Mouse (Mus musculus) thymus, adult 2 months (tissue): ENCODE results near the gene Nsmce1. TPM values are rescaled to one million over a fixed set of nuclear protein-coding genes. Genes with fewer than 3 reads are reported as not detected.
A peak's percentile ranks its signal among the peaks of the same experiment; 100 is the strongest.

ENCODE experiments used
- DNase-seq: peaks from one replicate; pipeline ENCODE4 v3.0.0; 2021
- H3K27ac ChIP-seq: fragments of 200-500 bp; 2 replicates; pipeline ENCODE4 v1.5.1; 2012; ENCODE audit warnings: low read length, control low read depth; ENCODE audit not compliant: control insufficient read depth, insufficient read depth
- H3K27me3 ChIP-seq: fragments of 200-500 bp; 2 replicates; pipeline ENCODE4 v1.6.1; 2012; ENCODE audit warnings: mild to moderate bottlenecking, low read length, moderate library complexity, mixed read lengths; ENCODE audit not compliant: control insufficient read depth, insufficient read depth
- H3K36me3 ChIP-seq: fragments of 200-500 bp; 2 replicates; pipeline ENCODE4 v1.6.1; 2012; ENCODE audit warnings: mild to moderate bottlenecking, low read length, moderate library complexity; ENCODE audit not compliant: control insufficient read depth, insufficient read depth
- H3K4me1 ChIP-seq: fragments of 200-500 bp; replicated peaks from 2 replicates; pipeline ENCODE4 v1.6.1; 2012; ENCODE audit warnings: low read length; ENCODE audit not compliant: control insufficient read depth, insufficient read depth
- H3K4me3 ChIP-seq: fragments of 200-500 bp; 2 replicates; pipeline ENCODE4 v1.5.1; 2012; ENCODE audit warnings: mild to moderate bottlenecking, low read length, control low read depth, moderate library complexity; ENCODE audit not compliant: control insufficient read depth, insufficient read depth
- CTCF ChIP-seq: fragments of 200-500 bp; IDR thresholded peaks from 2 replicates; pipeline ENCODE4 v1.5.1; 2012; ENCODE audit warnings: mild to moderate bottlenecking, control low read depth, low read length, moderate library complexity, borderline replicate concordance; ENCODE audit not compliant: control insufficient read depth, poor library complexity, insufficient read depth; ENCODE audit errors: extremely low read depth
- POLR2A ChIP-seq: fragments of 200-500 bp; IDR thresholded peaks from 2 replicates; pipeline ENCODE4 v1.6.1; 2012; ENCODE audit warnings: mild to moderate bottlenecking, low read length, control low read depth, moderate library complexity; ENCODE audit not compliant: control insufficient read depth, poor library complexity, insufficient read depth; ENCODE audit errors: extremely low read depth
- WGBS: fragments of 180-500 bp; shearing (Covaris S2); methylation state at CpG from one replicate; pipeline ENCODE4 v1.1.7; 2018; 5-methylcytosine and 5-hydroxymethylcytosine counted together
- polyA plus RNA-seq: library from polyadenylated mRNA; depleted of rRNA; stranded (reverse); fragments of >200 nt; gene quantifications from 2 replicates; pipeline ENCODE4 v1.2.3, GENCODE M21; 2012; rRNA removed

Gene Nsmce1
- polyA plus RNA-seq, 1 experiment, result 111 TPM

- WGBS, result 88% methylated on average over 7 of the region's 7 CpGs
- Histone ChIP-seq H3K4me3 (no peak overlapping the region), H3K4me1 (0 out of 2 replicates have a peak, but pooled peaks cover 2% of the 10 kb centered on the region), H3K27me3 (no peaks in the 10 kb centered on the region), H3K36me3 (no peaks in the 10 kb centered on the region), H3K27ac (no peak overlapping the region)
- DNase-seq, result no peak
- TF ChIP-seq POLR2A (no peak), CTCF (no peak)
These were observed 63.0 kb downstream of the Nsmce1 start for GRCm38 (mm10) chr7:125428381-125428780.

- H3K27me3 ChIP-seq, result no peaks in the 10 kb centered on the region
- peaks cover 4% of the 10 kb centered on the region for H3K4me1 ChIP-seq
- H3K4me3 ChIP-seq, result no peak overlapping the region
- H3K27ac ChIP-seq, result no peak overlapping the region
- 76% methylated on average over 12 of the region's 12 CpGs for WGBS
- no peak for DNase-seq
- no peaks in the 10 kb centered on the region for H3K36me3 ChIP-seq
- TF ChIP-seq CTCF, result no peak
- TF ChIP-seq POLR2A, result no peak
These were observed 63.8 kb downstream of the Nsmce1 start for GRCm38 (mm10) chr7:125427492-125428090.

GRCm38 (mm10) chr7:125423056-125423455 is 68.3 kb downstream of the Nsmce1 start:
- Histone ChIP-seq H3K27me3 (no peaks in the 10 kb centered on the region), H3K4me3 (no peak overlapping the region), H3K4me1 (peaks cover 17% of the 10 kb centered on the region), H3K27ac (peak overlapping the region; percentile 18; the same call in 1 of the 2 replicates), H3K36me3 (no peaks in the 10 kb centered on the region)
- WGBS, result 23% methylated on average over 3 of the region's 3 CpGs
- DNase-seq, result peak; percentile 9
- TF ChIP-seq CTCF, result no peak
- no peak for TF ChIP-seq POLR2A

- DNase-seq, result no peak
- Histone ChIP-seq H3K27ac (no peak overlapping the region), H3K27me3 (no peaks in the 10 kb centered on the region), H3K36me3 (no peaks in the 10 kb centered on the region), H3K4me3 (no peak overlapping the region), H3K4me1 (peaks cover 17% of the 10 kb centered on the region)
- 52% methylated on average over 2 of the region's 2 CpGs for WGBS
- TF ChIP-seq POLR2A (no peak), CTCF (no peak)
These were observed 69.5 kb downstream of the Nsmce1 start for GRCm38 (mm10) chr7:125421911-125422310.

DNA sequence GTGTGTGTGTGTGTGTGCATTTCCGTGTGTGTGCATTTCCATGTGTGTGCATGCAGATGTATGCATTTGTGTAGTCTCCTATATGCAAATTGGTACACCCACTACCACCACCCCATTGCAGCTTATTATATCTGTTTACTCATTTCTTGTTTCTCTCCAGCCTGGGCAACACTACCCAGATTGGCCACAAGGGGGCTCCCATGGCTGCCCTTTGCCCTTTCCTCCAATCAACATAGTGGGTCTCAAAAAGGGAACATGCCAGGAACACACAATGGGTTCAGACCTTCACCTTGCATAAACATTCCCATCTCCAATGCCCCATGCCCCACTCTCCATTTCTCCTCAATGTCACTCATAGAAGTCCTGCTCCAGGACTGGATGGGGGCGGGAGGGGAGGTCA is 71.2 kb downstream of the Nsmce1 start:
- Histone ChIP-seq H3K4me3 (no peak overlapping the region), H3K27ac (0 out of 2 replicates have a peak overlapping the region, but pooled peaks have one; percentile 12), H3K4me1 (peaks cover 17% of the 10 kb centered on the region), H3K27me3 (no peaks in the 10 kb centered on the region), H3K36me3 (no peaks in the 10 kb centered on the region)
- DNase-seq, result peak; percentile 84
- TF ChIP-seq POLR2A (no peak), CTCF (peak; percentile 31; the same call in 1 of the 2 replicates)
- WGBS, result 84% methylated on average over 2 of the region's 2 CpGs

DNA sequence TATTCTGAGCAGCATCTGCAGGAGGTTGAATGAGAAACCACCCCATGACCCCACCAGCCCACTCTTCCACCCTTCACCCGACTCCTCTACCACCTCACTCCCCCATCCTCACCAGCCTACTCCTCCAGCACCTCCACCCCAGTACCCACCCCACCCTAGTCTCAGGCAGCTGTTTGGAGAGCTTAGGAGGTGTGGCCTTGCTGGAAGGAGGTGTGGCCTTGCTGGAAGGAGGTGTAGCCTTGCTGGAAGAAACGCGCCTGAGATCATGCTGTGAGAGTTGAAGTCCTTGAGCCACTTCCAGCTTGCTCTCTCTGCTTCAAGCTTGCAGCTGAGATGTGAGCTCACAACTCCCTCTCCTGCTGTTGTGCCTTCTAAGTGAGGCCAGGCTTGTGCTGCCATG is 73.0 kb downstream of the Nsmce1 start:
- no peak overlapping the region for H3K4me3 ChIP-seq
- no peaks in the 10 kb centered on the region for H3K36me3 ChIP-seq
- WGBS, result 59% methylated on average over 3 of the region's 3 CpGs
- TF ChIP-seq POLR2A (no peak), CTCF (no peak)
- no peak for DNase-seq
- no peak overlapping the region for H3K27ac ChIP-seq
- H3K27me3 ChIP-seq, result no peaks in the 10 kb centered on the region
- H3K4me1 ChIP-seq, result peaks cover 15% of the 10 kb centered on the region

Other genes with a start within 250 kb of the Nsmce1 start
- gene Kdm8, start 46.9 kb downstream of the Nsmce1 start, polyA plus RNA-seq, result 12.5 and 14.2 TPM in 2 replicates
- 141 and 189 TPM in 2 replicates for gene Il4ra, start 60.5 kb upstream of the Nsmce1 start, polyA plus RNA-seq
- 177 and 188 TPM in 2 replicates for gene Il21r, start 111.8 kb upstream of the Nsmce1 start, polyA plus RNA-seq
- gene Gtf3c1, start 216.2 kb upstream of the Nsmce1 start, polyA plus RNA-seq, result 94.4 and 97.0 TPM in 2 replicates
- 22.3 and 22.4 TPM in 2 replicates for gene D430042O09Rik, start 216.3 kb upstream of the Nsmce1 start, polyA plus RNA-seq